Mouse (Mus musculus) midbrain, embryonic 13.5 days (tissue): ENCODE measurements around the gene Spocd1. TPM values are rescaled to one million over a fixed set of nuclear protein-coding genes. Genes with fewer than 3 reads are reported as not detected.

ENCODE experiments used
- ATAC-seq: fragments of 200-750 bp; cut with Nextera tagmentation; 2 replicates; pipeline ENCODE4 v1.8.0; 2017; ENCODE audit warnings: mild to moderate bottlenecking, moderate TSS enrichment, moderate library complexity
- H3K27ac ChIP-seq: fragments of 300-500 bp; sonication (generic); 2 replicates; pipeline ENCODE4 v1.5.1; 2015; ENCODE audit warnings: inconsistent platforms, mild to moderate bottlenecking, moderate library complexity
- H3K27me3 ChIP-seq: fragments of 300-500 bp; sonication (generic); 2 replicates; pipeline ENCODE4 v1.6.1; 2015; ENCODE audit warnings: mild to moderate bottlenecking, inconsistent platforms
- H3K36me3 ChIP-seq: fragments of 300-500 bp; sonication (generic); 2 replicates; pipeline ENCODE4 v1.6.1; 2015; ENCODE audit warnings: mild to moderate bottlenecking, inconsistent platforms
- H3K4me1 ChIP-seq: fragments of 300-500 bp; sonication (generic); replicated peaks from 2 replicates; pipeline ENCODE4 v1.6.1; 2015; ENCODE audit warnings: inconsistent platforms
- H3K4me2 ChIP-seq: fragments of 300-500 bp; sonication (generic); replicated peaks from 2 replicates; pipeline ENCODE4 v1.6.1; 2015; ENCODE audit warnings: moderate library complexity, mild to moderate bottlenecking, inconsistent platforms
- H3K4me3 ChIP-seq: fragments of 300-500 bp; sonication (generic); replicated peaks from 2 replicates; pipeline ENCODE4 v1.5.1; 2015; ENCODE audit warnings: mild to moderate bottlenecking, inconsistent platforms
- H3K9ac ChIP-seq: fragments of 300-500 bp; sonication (generic); replicated peaks from 2 replicates; pipeline ENCODE4 v1.6.1; 2015; ENCODE audit warnings: mild to moderate bottlenecking, inconsistent platforms
- H3K9me3 ChIP-seq: fragments of 300-500 bp; sonication (generic); 2 replicates; pipeline ENCODE4 v1.6.1; 2016; ENCODE audit warnings: mild to moderate bottlenecking, inconsistent platforms
- WGBS: fragments of 180-500 bp; shearing (Covaris S2); methylation state at CpG from one replicate; pipeline ENCODE4 v1.1.7; 2015; 5-methylcytosine and 5-hydroxymethylcytosine counted together
- polyA plus RNA-seq: library from polyadenylated mRNA; unstranded; fragments of >200 nt; fragmentation: Nextera tagmentation; extraction: Ambion mirVana; gene quantifications from 2 replicates; pipeline ENCODE4 v1.2.1, GENCODE M21; 2015

The Spocd1 gene
- polyA plus RNA-seq, 1 experiment from 2014 or later, result not detected

GRCm38 (mm10) chr4:129981657-129982056, 52.6 kb downstream of the Spocd1 start:
- Histone ChIP-seq H3K4me2 (no peak overlapping the region), H3K27ac (no peak overlapping the region), H3K27me3 (peaks cover 19% of the 10 kb centered on the region), H3K4me3 (no peak overlapping the region), H3K36me3 (no peaks in the 10 kb centered on the region), H3K4me1 (peaks cover 64% of the 10 kb centered on the region), H3K9ac (no peak overlapping the region), H3K9me3 (no peaks in the 10 kb centered on the region)
- no peak for ATAC-seq
- WGBS, result 33% methylated on average over 11 of the region's 11 CpGs

DNA sequence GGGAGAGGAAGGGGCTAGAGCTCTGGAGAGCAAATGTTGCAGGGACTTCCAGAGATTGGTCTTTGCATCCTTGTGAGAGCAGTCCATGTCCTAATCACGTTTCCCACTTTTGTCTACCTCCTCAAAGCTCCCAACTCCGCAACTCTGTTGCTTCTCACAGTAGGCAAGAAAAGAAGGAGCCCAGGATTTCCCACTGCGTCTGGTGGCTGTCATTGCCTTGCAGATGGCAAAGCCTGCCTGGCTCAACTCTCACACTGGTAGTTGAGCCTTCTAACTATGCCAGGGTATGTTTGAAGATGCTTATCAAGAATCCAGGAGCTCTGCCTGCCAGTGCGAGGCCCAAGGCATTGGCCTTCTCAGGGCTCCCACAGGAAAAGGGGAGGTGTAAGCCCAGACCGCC, 54.0 kb downstream of the Spocd1 start:
- peaks cover 71% of the 10 kb centered on the region for H3K4me1 ChIP-seq
- H3K36me3 ChIP-seq, result no peaks in the 10 kb centered on the region
- H3K27me3 ChIP-seq, result peaks cover 19% of the 10 kb centered on the region
- ATAC-seq, result no peak
- H3K9me3 ChIP-seq, result no peaks in the 10 kb centered on the region
- H3K4me3 ChIP-seq, result no peak overlapping the region
- H3K9ac ChIP-seq, result no peak overlapping the region
- 14% methylated on average over 5 of the region's 5 CpGs for WGBS
- H3K27ac ChIP-seq, result peak overlapping the region; percentile 44
- 0 out of 2 replicates have a peak overlapping the region, but pooled peaks have one; percentile 92 for H3K4me2 ChIP-seq

DNA sequence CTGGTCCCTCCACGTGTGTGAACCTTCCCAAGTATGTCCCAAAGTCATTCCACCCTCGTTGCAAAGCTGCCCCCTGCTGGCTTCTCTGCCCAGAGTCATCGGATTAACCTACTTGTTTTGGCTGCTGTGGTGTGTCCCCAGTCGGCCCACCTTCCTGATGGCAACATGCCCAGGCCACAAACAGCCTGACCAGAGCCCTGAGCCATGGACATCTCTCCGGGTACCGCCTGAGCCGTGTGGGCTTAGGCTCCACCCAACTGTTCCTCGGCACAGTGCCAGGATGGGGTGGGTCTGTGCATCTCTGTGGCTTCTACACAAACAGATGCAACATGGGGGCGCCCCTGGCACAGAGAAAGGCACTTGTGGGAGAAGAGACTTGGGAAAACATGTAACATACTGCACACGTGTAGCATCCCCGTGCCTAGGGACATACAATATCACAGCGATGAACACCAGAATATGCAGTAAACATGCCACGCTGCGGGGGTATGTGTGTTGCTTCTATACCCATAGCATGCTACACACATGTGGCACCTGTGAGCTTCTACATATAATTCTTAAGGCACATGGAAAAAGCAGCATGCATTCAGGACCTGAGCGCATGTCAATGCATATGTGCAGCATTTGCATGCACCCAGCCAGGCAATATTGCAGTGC, 54.8 kb downstream of the Spocd1 start:
- peak overlapping the region; percentile 84 for H3K4me3 ChIP-seq
- H3K4me2 ChIP-seq, result peak overlapping the region; percentile 92
- no peaks in the 10 kb centered on the region for H3K9me3 ChIP-seq
- 4% methylated on average over 15 of the region's 15 CpGs for WGBS
- peak; percentile 14 for ATAC-seq
- H3K27ac ChIP-seq, result peak overlapping the region; percentile 89
- peaks cover 19% of the 10 kb centered on the region for H3K27me3 ChIP-seq
- no peaks in the 10 kb centered on the region for H3K36me3 ChIP-seq
- H3K4me1 ChIP-seq, result peaks cover 71% of the 10 kb centered on the region
- H3K9ac ChIP-seq, result peak overlapping the region; percentile 94

DNA sequence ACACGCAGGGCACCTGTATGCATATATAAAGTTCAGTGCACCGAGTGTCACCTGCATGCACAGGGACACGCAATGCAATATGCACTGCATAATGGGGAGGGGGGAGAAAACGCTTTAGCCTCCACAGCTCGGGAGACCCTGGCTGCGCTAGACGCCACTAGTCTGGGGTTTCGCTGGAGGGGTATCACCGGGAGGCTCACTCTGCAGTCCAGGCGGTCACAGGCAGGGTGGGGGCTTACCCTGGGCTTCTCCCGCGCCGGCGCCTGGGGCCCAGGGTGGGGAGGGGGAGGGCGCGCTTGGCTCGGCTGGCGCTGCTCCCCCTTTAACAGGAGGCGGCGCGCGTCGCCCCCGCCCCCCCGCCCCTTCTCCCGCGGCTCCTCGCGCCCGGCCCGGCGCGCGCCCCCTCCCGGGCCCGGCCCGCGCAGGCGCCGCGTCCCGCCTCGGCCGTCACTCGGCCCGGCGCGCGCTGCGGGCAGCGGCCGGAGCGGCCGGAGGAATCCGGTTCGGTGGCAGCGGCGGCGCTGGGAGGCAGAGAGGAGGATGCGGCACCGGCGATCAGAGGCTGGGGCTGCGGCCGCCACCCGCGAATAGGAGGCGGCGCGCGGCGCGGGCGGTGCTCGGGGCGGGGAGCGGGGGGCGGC, 55.5 kb downstream of the Spocd1 start, which contains the start of gene Adgrb2:
Adgrb2 (plus strand) TSS at position 450 of the 641 bp plus-strand sequence.
- peak within 1 kb of the TSS; percentile 89 for H3K27ac ChIP-seq
- H3K4me1 ChIP-seq, result peaks cover 76% of the 10 kb centered on the region
- H3K9me3 ChIP-seq, result no peaks in the 10 kb centered on the region
- under 1% methylated on average over 30 of the region's 77 CpGs for WGBS
- H3K4me3 ChIP-seq, result peak within 1 kb of the TSS; percentile 84
- H3K9ac ChIP-seq, result peak within 1 kb of the TSS; percentile 94
- H3K36me3 ChIP-seq, result no peaks in the 10 kb centered on the region
- peak; percentile 46 for ATAC-seq
- peaks cover 19% of the 10 kb centered on the region for H3K27me3 ChIP-seq
- H3K4me2 ChIP-seq, result peak within 1 kb of the TSS; percentile 92

DNA sequence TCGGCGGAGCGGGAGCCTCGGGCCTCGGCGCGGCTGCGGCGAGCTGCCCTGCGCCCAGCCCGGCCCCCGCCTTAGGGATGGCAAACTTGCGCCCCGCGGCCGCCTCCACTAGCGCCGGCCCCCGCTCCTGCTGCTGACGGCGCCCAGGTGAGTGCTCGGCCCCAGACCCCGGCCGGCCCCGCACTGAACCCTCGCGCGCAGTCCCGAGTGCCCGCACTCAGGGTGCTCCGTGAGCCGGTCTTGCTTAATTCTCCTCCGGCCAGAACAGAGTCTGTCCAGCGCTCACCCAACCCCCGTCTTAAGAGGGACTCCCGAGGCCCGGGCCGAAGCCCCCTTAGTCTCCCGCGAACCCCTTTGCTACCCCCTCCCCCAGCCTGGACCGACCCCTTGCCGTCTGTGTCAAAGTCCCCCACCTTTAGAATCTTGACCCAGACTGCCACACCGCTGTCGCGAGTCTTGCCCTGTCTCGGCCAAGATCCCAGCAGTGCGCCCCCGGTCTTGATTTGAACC, 56.2 kb downstream of the Spocd1 start:
- under 1% methylated on average over 45 of the region's 48 CpGs for WGBS
- ATAC-seq, result peak; percentile 18
- Histone ChIP-seq H3K36me3 (no peaks in the 10 kb centered on the region), H3K9ac (peak overlapping the region; percentile 94), H3K4me3 (peak overlapping the region; percentile 84), H3K27ac (peak overlapping the region; percentile 89), H3K9me3 (no peaks in the 10 kb centered on the region), H3K27me3 (peaks cover 17% of the 10 kb centered on the region), H3K4me2 (peak overlapping the region; percentile 92), H3K4me1 (peaks cover 83% of the 10 kb centered on the region)

DNA sequence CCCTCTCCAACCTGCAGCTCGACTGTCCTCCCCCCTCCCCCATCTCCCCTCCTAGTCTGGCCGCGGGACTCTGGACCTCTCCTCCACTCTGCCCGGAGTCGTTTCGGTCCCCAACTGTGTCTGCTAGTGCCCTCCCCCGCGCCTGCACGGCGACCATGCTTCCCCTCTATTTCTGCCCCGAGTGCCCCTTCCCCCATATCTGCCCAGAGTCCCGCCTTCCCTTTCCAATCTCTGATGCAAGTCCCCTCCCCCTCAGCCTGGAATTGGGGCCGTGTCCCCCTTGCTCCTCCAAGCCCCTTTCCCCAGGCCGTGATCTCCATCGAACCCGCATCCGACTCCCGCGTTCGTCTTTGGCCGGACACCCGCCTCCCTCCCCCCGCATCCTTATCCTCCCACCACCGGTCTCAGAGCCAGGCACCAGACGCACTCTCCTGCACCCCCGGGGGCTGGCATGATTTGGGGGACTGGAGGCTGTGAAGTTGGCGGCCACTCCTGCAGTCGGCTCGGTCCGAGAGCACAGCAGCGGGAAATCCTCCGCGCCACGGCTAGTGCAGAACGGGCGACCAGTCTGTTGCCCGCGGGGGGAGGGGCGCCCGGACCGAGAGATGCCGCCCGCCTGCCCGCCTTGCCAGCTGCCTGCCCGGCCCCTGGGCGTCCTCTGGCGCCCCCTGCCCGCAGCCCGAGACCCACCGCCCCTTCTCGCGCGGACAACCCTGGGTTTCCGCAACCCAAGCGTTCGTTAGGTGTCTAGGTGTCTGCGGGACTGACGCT, 56.8 kb downstream of the Spocd1 start:
- H3K4me2 ChIP-seq, result peak overlapping the region; percentile 92
- H3K9ac ChIP-seq, result peak overlapping the region; percentile 94
- H3K27me3 ChIP-seq, result peaks cover 10% of the 10 kb centered on the region; the same call in 1 of the 2 replicates
- H3K36me3 ChIP-seq, result no peaks in the 10 kb centered on the region
- no peaks in the 10 kb centered on the region for H3K9me3 ChIP-seq
- under 1% methylated on average over 58 of the region's 58 CpGs for WGBS
- ATAC-seq, result peak; percentile 27
- H3K4me1 ChIP-seq, result peaks cover 89% of the 10 kb centered on the region
- H3K4me3 ChIP-seq, result peak overlapping the region; percentile 84
- H3K27ac ChIP-seq, result peak overlapping the region; percentile 89

GRCm38 (mm10) chr4:129987825-129988504, 58.9 kb downstream of the Spocd1 start:
- H3K4me1 ChIP-seq, result peaks cover 75% of the 10 kb centered on the region
- under 1% methylated on average over 53 of the region's 53 CpGs for WGBS
- peak; percentile 38 for ATAC-seq
- H3K9ac ChIP-seq, result peak overlapping the region; percentile 80
- H3K9me3 ChIP-seq, result no peaks in the 10 kb centered on the region
- peak overlapping the region; percentile 47 for H3K4me3 ChIP-seq
- peaks cover 11% of the 10 kb centered on the region for H3K36me3 ChIP-seq
- H3K27me3 ChIP-seq, result peaks cover 3% of the 10 kb centered on the region; the same call in 1 of the 2 replicates
- peak overlapping the region; percentile 92 for H3K4me2 ChIP-seq
- peak overlapping the region; percentile 76 for H3K27ac ChIP-seq

GRCm38 (mm10) chr4:129989925-129990324, 60.9 kb downstream of the Spocd1 start:
- Histone ChIP-seq H3K36me3 (peaks cover 21% of the 10 kb centered on the region), H3K27me3 (no peaks in the 10 kb centered on the region), H3K4me1 (peaks cover 74% of the 10 kb centered on the region), H3K9ac (peak overlapping the region; percentile 3; the same call in 1 of the 2 replicates), H3K4me2 (peak overlapping the region; percentile 15; the same call in 1 of the 2 replicates), H3K4me3 (no peak overlapping the region), H3K9me3 (no peaks in the 10 kb centered on the region), H3K27ac (peak overlapping the region; percentile 56)
- 40% methylated on average over 4 of the region's 4 CpGs for WGBS
- no peak for ATAC-seq

GRCm38 (mm10) chr4:129992720-129993119, 63.7 kb downstream of the Spocd1 start:
- Histone ChIP-seq H3K9me3 (no peaks in the 10 kb centered on the region), H3K9ac (no peak overlapping the region), H3K36me3 (peaks cover 30% of the 10 kb centered on the region), H3K4me1 (peaks cover 52% of the 10 kb centered on the region), H3K27me3 (0 out of 2 replicates have a peak, but pooled peaks cover 7% of the 10 kb centered on the region), H3K27ac (no peak overlapping the region), H3K4me3 (no peak overlapping the region), H3K4me2 (no peak overlapping the region)
- no peak for ATAC-seq
- 82% methylated on average over 16 of the region's 16 CpGs for WGBS

- H3K4me3 ChIP-seq, result no peak overlapping the region
- H3K36me3 ChIP-seq, result peaks cover 30% of the 10 kb centered on the region
- H3K9me3 ChIP-seq, result no peaks in the 10 kb centered on the region
- WGBS, result 92% methylated on average over 5 of the region's 5 CpGs
- no peak for ATAC-seq
- H3K27ac ChIP-seq, result no peak overlapping the region
- no peak overlapping the region for H3K4me2 ChIP-seq
- H3K9ac ChIP-seq, result no peak overlapping the region
- 0 out of 2 replicates have a peak, but pooled peaks cover 7% of the 10 kb centered on the region for H3K27me3 ChIP-seq
- H3K4me1 ChIP-seq, result peaks cover 47% of the 10 kb centered on the region
These were observed 64.2 kb downstream of the Spocd1 start for GRCm38 (mm10) chr4:129993213-129993612.
